Mouse (Mus musculus): ENCODE measurements around the gene Fmo3.

GRCm38 (mm10) chr1:162931310-162931875, 52.9 kb downstream of the Fmo3 start:
- TF ChIP-seq CTCF (conservative IDR thresholded peaks at IDR 0.05; ENCODE audit: low read length) (no peak), POU5F1 (IDR thresholded peaks at IDR 0.05; ENCODE audit: borderline replicate concordance, low read length) (no peak), NANOG (IDR thresholded peaks at IDR 0.05; ENCODE audit: borderline replicate concordance, low read length) (no peak)
